Mouse (Mus musculus) liver, adult 2 months (tissue): ENCODE results near the gene Wdr37.

Experiments used
- CTCF ChIP-seq: fragments of 200-500 bp; IDR thresholded peaks from 2 replicates; pipeline ENCODE4 v1.5.1; 2011; ENCODE audit warnings: low read depth, low read length, control low read depth
- POLR2A ChIP-seq: fragments of 200-500 bp; IDR thresholded peaks from 2 replicates; pipeline ENCODE4 v1.6.1; 2011; ENCODE audit warnings: low read length, control low read depth; ENCODE audit not compliant: insufficient read depth; ENCODE audit errors: extremely low read depth

DNA sequence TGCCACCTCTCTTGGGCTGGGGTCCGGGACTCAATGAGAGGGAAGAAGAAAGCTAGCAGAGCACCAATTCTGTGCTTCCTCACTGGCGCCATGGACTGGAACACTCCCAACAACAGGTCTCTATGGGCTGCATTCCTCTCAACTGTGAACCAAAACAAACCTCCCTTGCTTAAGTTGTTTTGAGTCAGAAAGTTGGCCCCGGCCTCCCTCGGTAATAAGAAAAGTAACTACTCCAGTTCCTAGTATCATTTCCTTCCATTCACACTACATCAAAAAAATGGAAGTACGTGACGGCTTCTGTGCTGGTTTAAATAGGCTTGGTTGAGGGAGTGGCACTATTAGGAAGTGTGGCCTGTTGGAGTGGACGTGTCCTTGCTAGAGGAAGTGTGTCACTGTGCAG lies 5.1 kb downstream of the Wdr37 start:
- TF ChIP-seq CTCF, result no peak
- no peak for TF ChIP-seq POLR2A
